Mouse (Mus musculus) heart, postnatal 36 days (tissue): ENCODE results near the gene Kcns1. TPM values are rescaled to one million over a fixed set of nuclear protein-coding genes. Genes with fewer than 3 reads are reported as not detected.
A peak's percentile ranks its signal among the peaks of the same experiment; 100 is the strongest.
"Not testable (repeated sequence)": the region's sequence is repeated elsewhere in the genome, so short reads cannot be mapped to it uniquely, and the experiment has no call there.

ENCODE experiments used
- DNase-seq, 2 experiments: peaks; one replicate each; pipeline ENCODE4 v3.0.0; 2021 to 2022
- intact Hi-C: fragments of 180-260 bp; cut with DNase I; formaldehyde crosslinking; loops from one replicate; pipeline ENCODE4 v1.15.1; 2025
- total RNA-seq, 2 experiments: library from RNA; stranded (reverse); gene quantifications; 2 replicates each; pipeline ENCODE4 v1.2.3; 2021

The Kcns1 gene
- total RNA-seq = not detected

DNA sequence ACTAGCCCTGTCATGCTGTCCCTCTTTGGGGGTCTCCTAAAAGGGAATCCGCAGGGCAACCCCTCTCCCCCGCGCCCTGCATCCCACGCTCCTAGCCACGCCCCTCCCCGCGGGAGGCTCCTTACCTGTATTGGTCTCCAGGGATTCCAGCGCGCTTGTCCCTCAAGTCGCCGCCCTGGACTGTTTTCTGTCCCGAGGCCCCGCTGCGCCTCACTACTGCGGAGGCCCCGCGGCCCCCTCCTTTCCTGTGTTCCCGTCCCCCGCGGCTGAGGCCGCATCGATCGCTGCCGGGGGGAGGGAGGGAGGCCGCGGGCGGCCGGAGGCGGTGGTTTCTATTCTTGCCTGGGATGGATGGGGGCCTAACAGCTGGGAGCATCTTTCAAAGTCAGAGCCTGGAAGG is at the start of gene Kcns1:
TSS of gene Kcns1 (minus strand) at position 212 of the 400 bp plus-strand sequence.
- no peak for DNase-seq
- intact Hi-C loops = no loop called here

DNA sequence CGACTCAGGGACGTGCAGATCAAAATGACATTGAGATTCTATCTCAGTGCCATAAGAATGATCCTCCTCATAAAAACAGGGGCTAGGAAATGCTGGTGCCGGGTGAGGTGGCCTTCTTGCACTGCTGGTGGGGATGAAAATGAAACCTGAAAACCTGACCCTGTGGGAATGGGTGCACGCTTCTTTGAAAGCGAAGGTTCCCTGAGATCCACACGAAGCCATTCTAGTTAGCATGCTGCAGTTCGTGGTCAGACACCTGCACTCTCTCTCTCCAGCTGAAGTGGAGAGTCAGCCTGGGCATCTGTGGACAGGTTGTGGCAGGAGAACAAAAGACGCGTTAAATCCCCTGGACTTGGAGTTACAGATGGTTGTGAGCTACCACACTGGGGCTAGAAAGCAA is 48.4 kb upstream of the Kcns1 start:
- DNase-seq = no peak
- intact Hi-C loops = no loop called here

DNA sequence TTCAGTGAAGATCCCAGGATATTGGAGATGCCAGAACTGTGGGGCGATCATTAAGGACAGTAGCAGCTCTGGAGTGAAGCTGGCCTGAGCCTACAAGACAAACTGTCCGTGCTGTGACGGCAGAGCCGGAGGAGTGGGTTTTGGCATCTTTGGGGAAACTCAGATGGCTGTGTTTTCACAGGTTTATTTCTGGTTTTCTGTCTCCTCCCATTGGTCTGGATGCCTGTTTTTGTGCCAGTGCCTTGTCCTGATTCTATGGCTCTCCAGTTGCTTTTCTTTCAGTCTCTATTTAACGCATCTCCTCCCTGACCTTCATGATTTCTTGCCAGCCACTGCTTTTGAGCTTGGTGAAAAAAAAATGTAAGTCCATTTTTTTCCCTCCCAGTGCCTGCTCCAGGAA is 41.8 kb upstream of the Kcns1 start:
- no peak for DNase-seq
- intact Hi-C loops = no loop called here

DNA sequence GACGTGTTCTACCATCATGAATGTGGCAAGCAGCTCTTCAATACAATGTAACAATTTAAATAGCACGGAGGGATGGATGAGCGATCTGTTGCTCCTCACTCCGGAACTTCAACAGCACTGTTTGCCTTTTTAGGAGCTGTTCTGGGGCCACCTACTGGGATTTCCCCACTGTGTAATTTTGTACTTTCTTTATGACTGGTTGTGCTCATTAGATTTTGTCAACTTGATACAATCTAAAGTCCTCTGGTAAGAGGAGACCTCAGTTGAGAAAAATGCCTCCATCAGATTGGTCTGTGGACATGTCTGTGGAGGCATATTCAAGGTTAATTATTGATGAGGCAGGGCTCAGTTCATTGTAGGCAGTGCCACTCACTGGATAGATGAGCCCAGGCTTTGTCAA is 40.0 kb upstream of the Kcns1 start:
- no peak for DNase-seq
- intact Hi-C loops = no loop called here

DNA sequence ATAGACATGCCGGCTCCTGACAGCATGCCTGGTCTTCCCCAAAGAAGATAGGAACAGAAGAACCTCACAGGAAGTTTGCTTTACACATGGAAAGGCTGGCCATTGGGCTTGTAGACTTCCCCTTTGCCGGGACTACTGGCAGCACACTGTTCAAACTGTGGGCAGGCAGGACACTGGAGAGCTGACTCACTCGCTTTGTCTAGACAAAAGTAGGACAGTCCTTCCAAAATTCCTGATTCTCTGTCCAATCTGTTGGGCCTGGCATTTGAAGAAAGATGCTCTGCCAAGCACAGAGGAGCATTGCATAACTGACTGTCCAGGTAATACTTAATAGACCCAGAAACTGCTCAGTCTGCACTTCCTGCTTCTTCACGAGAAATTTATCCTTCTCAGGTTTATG is 35.8 kb upstream of the Kcns1 start:
- no peak for DNase-seq
- intact Hi-C loops = no loop called here

DNA sequence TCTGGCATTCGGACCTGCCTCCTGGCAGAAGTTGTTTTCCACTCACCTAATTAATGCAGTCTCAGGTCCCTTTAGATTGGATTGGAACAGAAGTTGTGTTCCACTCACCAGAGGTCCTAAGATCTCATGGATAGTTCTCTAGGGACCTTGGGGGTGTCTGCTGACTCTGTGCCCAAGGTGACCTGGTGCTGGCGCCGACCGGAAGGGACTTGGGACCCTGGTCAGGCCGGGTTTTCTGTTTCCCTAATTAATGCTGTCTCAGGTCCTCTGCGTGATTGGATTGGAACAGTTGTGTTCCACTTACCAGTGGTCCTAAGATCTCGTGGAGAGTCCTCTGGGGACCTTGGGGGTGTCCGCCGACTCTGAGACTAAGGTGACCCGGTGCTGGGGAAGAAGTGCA is 35.1 kb upstream of the Kcns1 start:
- not testable (repeated sequence) for DNase-seq

DNA sequence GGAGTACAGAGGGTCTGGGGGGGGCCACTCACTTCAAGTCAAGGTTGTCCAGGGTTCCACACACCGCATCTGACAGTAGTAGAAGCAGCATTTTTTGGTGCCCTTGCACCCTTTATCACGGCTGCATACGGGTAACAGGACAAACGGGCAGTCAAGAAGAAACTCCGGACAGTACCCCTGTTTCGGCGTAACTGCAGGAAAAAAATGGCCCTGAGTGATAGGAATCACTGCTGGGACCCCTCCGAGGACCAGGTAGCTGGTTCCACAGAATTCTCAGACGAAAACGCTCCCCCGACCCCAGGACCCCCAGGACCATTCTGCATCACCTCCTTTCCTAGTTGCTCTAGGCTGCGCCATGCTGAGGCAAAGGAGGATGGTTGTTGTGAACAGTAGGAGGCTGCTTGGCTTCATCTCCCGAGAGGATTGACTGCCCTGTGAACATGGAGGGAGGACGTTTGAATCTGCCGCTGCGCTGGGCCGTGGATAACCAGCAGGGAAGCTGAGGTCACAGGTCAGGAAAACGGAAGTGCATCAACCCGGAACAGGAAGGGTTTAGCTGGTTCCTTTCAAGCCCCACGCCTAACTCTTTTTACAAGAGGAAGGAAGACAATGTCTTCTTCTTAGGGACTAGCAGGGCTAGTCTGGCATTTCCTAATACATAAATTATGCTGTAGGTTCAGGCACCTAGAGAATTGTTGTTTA is 28.9 kb upstream of the Kcns1 start, which contains the start of gene Wfdc15a:
TSS of gene Wfdc15a (minus strand) at position 505 of the 702 bp plus-strand sequence.
- intact Hi-C loops = no loop called here
- DNase-seq = no peak

More for the DNA sequence above, 35.1 kb upstream of the Kcns1 start:
- intact Hi-C loops = not testable (repeated sequence)

DNA sequence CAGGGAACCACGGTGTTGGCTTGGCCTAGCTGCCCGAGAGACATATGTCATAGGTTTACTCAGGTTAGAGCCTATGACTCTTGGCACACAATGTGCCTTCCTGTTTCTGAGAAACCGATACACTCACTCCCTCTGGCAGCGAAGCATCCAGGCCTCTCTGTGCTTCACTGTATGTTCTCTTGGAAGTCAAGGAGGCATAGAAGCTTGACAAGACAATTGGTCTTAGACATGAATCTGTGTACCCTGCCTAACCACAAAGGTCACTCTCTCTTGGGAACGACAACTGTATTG is 25.7 kb upstream of the Kcns1 start:
- no peak for DNase-seq
- intact Hi-C loops = no loop called here

DNA sequence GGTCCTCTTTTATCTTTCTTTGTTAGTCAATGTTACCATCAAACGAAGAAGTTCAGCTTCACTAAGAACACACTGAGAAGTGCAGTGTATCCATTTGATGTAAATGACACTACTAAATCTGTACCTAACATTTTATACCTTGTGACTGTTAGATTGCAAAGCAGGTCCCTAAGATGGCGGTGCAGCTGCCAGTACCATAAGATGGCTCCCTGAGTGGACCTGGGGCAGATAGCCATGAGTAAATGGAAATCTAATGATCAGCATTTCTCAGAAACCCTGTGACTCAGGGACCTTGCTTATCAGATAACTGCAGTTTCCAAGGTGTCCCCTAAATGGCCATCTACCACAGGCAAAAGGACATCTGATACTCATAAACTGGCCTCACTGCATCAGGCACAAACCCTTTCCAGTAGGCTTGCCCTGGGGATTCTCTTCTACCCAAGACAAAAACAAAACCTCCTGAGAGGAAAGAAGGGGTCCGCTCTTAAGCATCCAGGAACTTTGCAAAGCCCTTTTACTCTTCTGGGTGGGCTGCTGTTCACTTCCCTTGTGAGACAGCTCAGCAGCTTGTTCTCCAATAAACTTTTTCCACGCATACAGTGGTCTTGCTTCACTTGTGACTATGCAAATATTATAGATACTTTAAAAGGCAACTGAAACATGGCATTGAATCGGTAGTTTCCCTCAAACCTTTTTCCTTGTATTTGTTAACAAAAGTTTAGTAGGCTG is 25.2 kb upstream of the Kcns1 start:
- intact Hi-C loops = no loop called here
- DNase-seq = no peak

DNA sequence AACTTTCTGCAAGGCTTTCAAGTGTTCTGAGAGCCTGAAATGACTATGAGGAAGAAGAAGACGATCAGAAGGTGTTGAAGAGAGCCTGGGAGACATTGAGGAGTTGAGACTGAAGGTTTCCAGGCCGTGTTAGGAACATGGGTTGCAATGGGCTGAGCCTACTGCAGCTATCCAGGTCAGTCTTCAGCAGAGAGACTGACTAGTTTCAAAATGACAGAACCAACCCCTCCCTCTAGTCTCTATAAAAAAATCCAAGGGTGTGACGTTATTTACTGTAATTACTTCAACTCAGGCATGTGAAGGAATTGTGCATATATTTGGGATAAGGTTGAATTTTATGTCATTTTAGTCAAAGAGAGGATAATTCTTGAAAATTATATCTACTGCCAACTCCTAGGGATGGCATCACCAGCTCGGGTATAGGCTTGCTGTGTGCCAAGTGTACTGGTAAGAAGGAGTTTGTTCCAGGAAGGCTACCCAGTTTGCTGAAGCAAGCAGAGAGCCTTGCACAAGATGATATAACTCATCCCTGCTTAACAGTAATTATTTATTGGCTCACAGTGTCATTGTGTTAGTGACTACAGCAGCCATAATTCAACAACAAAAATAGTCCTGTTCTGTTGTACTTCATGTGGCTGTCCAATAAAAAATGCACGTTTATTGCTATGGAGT is 24.2 kb upstream of the Kcns1 start:
- intact Hi-C loops = no loop called here
- no peak for DNase-seq

DNA sequence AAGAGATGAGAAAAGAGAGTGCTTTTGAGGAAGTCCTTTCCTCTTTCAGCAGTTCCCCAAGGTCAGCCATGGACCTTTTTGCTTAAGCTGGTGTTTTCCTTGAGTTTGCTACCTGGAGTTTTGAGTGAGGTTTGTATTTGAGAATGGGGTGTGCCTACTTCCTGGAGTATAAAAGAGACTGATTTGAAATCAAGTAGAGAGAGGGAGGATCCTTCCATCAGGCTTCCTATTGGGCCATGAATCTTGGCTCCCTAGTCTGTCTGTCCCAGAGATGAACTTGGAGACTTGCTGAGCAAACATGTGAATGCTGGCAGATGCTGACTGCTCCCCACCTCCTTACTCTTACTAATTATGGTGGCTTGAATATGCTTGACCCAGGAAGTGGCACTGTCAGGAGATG is 21.4 kb upstream of the Kcns1 start:
- DNase-seq = no peak
- intact Hi-C loops = no loop called here

DNA sequence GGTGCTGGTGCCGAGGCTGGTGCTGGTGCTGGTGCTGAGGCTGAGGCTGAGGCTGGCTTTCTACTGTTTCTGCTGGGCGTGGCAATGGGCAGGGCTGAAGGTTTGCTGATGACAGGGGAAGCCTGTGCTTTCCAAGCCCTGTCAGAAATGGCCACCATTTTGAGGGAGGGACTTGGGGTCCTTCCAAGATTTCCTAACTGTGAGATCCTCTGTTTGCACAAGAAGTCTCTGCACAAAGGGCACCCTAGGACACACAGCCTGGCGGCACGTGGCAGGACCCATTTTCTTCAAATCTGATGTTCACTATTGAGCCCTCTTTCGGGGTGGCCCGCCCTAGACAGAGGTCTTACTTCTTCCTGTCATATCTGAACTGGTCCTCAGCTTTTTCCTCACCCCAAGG is 19.7 kb upstream of the Kcns1 start, which contains the start of gene Wfdc12:
TSS of gene Wfdc12 (minus strand) at position 33 of the 400 bp plus-strand sequence.
- intact Hi-C loops = no loop called here
- DNase-seq = no peak

DNA sequence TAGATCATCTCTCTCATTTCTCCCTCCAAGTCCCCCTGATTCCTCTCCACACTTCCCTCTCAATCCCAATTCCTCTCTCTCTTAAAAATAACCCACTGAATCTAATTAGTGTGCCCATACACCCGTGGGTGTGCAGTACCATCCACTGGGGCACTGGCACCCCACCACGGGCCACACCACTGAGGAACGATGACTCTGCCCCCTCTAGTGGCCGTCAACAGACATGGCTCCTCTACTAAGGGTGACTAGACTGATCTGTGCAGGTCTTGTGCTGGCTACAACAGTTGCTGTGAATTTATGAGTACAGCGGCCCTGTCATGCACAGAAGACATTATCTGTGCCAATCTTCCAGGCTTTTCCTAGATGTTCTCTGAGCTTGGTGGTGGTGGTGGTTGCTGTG is 17.8 kb upstream of the Kcns1 start:
- intact Hi-C loops = no loop called here
- DNase-seq = no peak

DNA sequence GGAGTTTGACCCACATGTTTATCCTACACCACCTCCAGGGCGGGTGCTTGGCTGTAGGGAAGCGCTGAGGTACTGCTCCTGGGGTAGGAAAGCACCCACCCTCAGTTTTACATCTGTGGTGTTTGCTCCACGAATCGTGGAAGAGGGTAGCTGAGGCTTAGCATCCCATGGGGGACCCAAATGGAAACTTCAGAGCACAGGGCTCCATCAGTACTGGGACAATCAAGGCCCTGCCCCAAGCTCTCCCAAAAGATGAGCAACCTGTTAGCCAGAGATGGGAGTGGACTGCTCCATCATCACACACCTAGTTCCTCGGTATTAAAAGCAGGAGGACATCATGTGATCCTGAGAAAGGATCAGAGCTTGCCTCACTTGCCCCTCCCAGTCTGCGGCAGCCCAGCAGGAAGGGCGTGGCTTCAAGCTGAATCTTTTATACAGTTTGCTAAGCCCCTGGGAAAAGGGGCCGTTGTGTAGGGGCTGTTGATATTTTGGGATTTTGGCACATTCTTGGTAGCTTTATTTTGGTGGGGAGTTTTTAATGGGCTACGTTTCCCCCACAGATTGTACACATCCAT is 13.3 kb upstream of the Kcns1 start:
- intact Hi-C loops = loop anchor here (5.0 kb wide), 1 partner anchor 82 kb away; no protein-coding TSS in a partner anchor
- DNase-seq = no peak

DNA sequence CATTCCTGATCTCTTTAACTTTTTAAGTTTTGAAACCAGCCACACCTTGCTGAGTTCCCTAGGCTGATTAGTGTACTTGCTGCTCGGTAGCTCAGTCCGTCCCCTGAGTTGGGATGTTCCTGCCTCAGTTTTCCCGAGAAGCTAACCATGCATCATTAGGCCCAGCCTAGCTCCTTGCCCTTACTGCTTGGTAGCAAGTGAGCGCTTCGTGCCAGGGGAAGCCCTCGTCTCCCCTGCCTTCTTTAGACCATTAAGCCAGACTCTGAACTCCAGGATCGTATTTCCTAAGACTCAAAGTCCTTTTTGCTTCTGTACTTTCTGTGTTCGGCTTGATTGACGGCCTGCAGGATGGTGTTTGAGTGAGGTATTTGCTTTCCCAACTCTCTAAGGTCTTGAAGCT is 12.4 kb upstream of the Kcns1 start:
- intact Hi-C loops = loop anchor here (5.0 kb wide), 1 partner anchor 81 kb away; no protein-coding TSS in a partner anchor
- DNase-seq = no peak

DNA sequence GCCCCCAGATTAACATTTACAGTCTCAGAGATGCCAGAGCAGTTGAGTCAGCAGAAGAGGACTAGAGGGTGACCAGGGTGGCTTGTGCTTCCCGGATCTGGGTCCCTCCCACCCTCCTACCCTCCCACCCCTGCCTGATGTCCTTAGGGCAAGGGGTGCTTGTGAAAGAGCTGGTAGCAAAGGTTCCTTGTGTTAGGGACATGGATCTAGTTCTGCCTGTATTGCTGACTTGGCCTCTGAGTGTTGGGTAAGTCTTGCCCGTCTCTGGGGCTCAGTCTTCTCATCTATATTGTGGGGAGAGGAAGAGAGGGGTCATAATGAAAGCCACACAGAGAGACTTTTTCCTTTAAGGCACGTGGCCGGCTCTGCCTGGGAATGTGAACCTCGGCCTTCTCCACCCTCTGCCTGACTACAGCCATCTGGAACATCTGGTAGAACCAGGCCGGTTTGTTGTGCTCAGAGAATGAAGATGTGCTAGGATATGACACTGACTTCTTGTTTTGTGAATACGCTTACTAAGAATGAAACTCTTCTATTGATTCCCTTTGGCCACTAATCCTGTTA is 11.9 kb upstream of the Kcns1 start, which contains the start of gene Wfdc5:
TSS of gene Wfdc5 (minus strand) at position 51 of the 564 bp plus-strand sequence.
- intact Hi-C loops = loop anchor here (5.0 kb wide), 1 partner anchor 80 kb away; no protein-coding TSS in a partner anchor
- no peak for DNase-seq

DNA sequence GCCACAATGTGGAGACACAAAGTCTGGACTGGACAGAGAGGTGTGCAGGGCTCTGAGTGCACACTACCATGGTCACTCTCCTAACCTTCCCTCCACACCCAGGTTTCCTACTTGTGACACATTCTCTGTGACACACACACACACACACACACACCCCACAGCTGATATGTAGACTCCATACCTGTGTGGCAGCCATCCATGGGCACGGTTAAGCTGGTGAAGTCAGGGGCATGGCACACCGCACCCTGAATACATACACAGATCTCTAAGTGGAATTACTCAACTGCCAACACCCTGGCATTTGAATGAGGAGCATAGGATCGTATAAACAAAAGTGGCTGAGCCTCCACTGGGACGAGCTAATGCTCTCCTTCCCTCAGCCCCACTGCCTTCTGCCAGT is 9.9 kb upstream of the Kcns1 start:
- intact Hi-C loops = loop anchor here (5.0 kb wide), 1 partner anchor 78 kb away; no protein-coding TSS in a partner anchor
- no peak for DNase-seq

DNA sequence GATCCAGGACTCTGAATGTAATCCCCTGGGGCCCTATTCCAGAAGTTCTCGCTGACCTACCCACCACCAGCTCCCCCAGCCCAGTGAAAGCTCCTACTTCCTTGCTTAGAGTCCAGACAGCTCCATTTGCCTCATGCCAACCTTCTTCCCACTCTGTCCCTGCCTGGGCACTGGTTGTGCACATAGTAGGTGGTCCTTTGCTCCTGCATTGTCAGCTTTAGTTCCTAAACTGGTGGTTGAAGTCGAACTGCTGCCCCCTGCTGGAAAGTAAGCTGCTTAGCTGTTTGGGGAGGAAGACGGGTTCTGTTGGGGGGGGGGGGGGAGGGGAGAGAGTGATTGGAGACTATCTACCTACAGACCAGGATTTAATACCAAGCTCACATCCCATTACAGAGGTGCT is 9.2 kb upstream of the Kcns1 start:
- DNase-seq = peak; percentile 37
- intact Hi-C loops = loop anchor here (5.0 kb wide), 1 partner anchor 78 kb away; no protein-coding TSS in a partner anchor

DNA sequence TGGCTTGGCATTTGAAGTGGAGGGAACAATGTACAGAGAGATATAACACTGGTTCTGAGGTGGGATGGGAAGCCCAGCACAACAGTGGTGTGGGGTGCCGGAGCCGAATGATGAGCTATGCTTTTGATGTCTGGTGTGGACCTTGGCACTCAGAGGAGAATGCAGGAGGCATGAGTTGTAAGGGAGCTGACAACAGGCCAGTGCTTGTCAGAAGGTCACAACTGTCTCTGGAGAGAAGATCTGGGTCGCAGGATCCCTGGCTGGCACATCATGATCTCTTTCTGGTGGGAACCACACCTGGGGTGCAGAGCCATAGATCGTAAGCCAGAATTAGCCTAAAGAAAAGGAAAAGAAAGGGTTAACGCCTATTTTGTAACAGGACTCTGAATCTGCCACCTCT is 6.9 kb upstream of the Kcns1 start:
- no peak for DNase-seq
- intact Hi-C loops = loop anchor here (2.0 kb wide), 1 partner anchor 39 kb away; no protein-coding TSS in a partner anchor

DNA sequence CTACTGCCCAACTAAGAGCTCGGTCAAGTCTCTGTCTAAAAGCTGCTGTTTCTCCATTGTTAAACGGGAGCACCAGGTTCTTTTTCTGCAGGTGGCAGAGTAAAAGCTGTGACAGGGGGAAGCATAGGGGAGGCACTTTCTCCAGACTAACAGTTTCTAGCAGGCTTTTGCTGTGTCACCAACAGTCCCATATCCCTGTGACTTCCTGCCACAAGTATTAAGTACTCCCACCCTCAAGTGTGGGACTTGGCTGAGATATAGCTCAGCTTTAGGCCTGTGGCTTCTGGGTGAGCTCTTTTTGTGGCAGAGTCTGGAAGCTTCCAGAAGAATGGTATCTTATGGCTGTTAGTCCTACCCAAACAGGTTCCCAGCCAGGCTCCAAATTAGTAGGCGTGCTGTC is 4.9 kb upstream of the Kcns1 start:
- intact Hi-C loops = no loop called here
- no peak for DNase-seq
